Mouse (Mus musculus) midbrain, embryonic 10.5 days (tissue): ENCODE results near the gene Kat5. TPM values are rescaled to one million over a fixed set of nuclear protein-coding genes. Genes with fewer than 3 reads are reported as not detected.

Experiments
- DNase-seq: peaks from one replicate; pipeline ENCODE4 v3.0.0-alpha.2; 2017; ENCODE audit warnings: low spot score
- H3K27ac ChIP-seq: fragments of 300-500 bp; sonication (generic); replicated peaks from 2 replicates; pipeline ENCODE4 v1.5.1; 2016; ENCODE audit warnings: mild to moderate bottlenecking
- H3K27me3 ChIP-seq: fragments of 300-500 bp; sonication (generic); 2 replicates; pipeline ENCODE4 v1.6.1; 2016; ENCODE audit warnings: low read depth, mild to moderate bottlenecking; ENCODE audit not compliant: poor library complexity, severe bottlenecking
- H3K36me3 ChIP-seq: fragments of 300-500 bp; sonication (generic); 2 replicates; pipeline ENCODE4 v1.6.1; 2016; ENCODE audit warnings: mild to moderate bottlenecking, moderate library complexity
- H3K4me1 ChIP-seq: fragments of 300-500 bp; sonication (generic); 2 replicates; pipeline ENCODE4 v1.6.1; 2016
- H3K4me3 ChIP-seq: fragments of 300-500 bp; sonication (generic); 2 replicates; pipeline ENCODE4 v1.5.1; 2016; ENCODE audit warnings: mild to moderate bottlenecking, moderate library complexity
- H3K9me3 ChIP-seq: fragments of 300-500 bp; sonication (generic); replicated peaks from 2 replicates; pipeline ENCODE4 v1.6.1; 2016; ENCODE audit warnings: mild to moderate bottlenecking
- WGBS: fragments of 180-500 bp; shearing (Covaris S2); methylation state at CpG from one replicate; pipeline ENCODE4 v1.1.7; 2016; 5-methylcytosine and 5-hydroxymethylcytosine counted together
- polyA plus RNA-seq: library from polyadenylated mRNA; unstranded; fragments of >200 nt; fragmentation: Nextera tagmentation; extraction: Ambion mirVana; gene quantifications from 2 replicates; pipeline ENCODE4 v1.2.1, GENCODE M21; 2016

Gene Kat5
- polyA plus RNA-seq, 1 experiment from 2014 or later = 65.6 TPM

- WGBS = 94% methylated on average over 17 of the region's 17 CpGs
- Histone ChIP-seq H3K36me3 (peaks cover 70% of the 10 kb centered on the region), H3K4me3 (no peak overlapping the region), H3K9me3 (no peaks in the 10 kb centered on the region), H3K27ac (no peak overlapping the region), H3K27me3 (no peaks in the 10 kb centered on the region), H3K4me1 (peaks cover 27% of the 10 kb centered on the region)
- DNase-seq = no peak
These were observed 31.0 kb upstream of the Kat5 start for GRCm38 (mm10) chr19:5641021-5641420.

- no peak overlapping the region for H3K4me3 ChIP-seq
- peaks cover 63% of the 10 kb centered on the region for H3K36me3 ChIP-seq
- DNase-seq = no peak
- H3K4me1 ChIP-seq = peaks cover 27% of the 10 kb centered on the region
- H3K27ac ChIP-seq = no peak overlapping the region
- no peaks in the 10 kb centered on the region for H3K9me3 ChIP-seq
- no peaks in the 10 kb centered on the region for H3K27me3 ChIP-seq
- whole genome bisulfite sequencing = 87% methylated on average over 9 of the region's 9 CpGs
These were observed 30.3 kb upstream of the Kat5 start for GRCm38 (mm10) chr19:5640339-5640738.

GRCm38 (mm10) chr19:5638416-5639005 lies 28.5 kb upstream of the Kat5 start:
- peak overlapping the region; percentile 83 for H3K4me3 ChIP-seq
- no peak overlapping the region for H3K27ac ChIP-seq
- H3K36me3 ChIP-seq = peaks cover 46% of the 10 kb centered on the region
- H3K4me1 ChIP-seq = peaks cover 27% of the 10 kb centered on the region
- H3K9me3 ChIP-seq = no peaks in the 10 kb centered on the region
- 95% methylated on average over 18 of the region's 18 CpGs for WGBS
- no peaks in the 10 kb centered on the region for H3K27me3 ChIP-seq
- DNase-seq = no peak

GRCm38 (mm10) chr19:5637069-5638047 lies 27.3 kb upstream of the Kat5 start, which contains the start of gene Rela:
Gene Rela, plus strand, starts transcription at chr19:5637483.
- Histone ChIP-seq H3K4me3 (peak within 1 kb of the TSS; percentile 83), H3K9me3 (no peaks in the 10 kb centered on the region), H3K27ac (peak within 1 kb of the TSS; percentile 94), H3K27me3 (no peaks in the 10 kb centered on the region), H3K36me3 (peaks cover 35% of the 10 kb centered on the region), H3K4me1 (peaks cover 27% of the 10 kb centered on the region)
- peak; percentile 85 for DNase-seq
- under 1% methylated on average over 93 of the region's 109 CpGs for WGBS

GRCm38 (mm10) chr19:5636571-5637041 lies 26.6 kb upstream of the Kat5 start:
- no peak for DNase-seq
- H3K9me3 ChIP-seq = no peaks in the 10 kb centered on the region
- peak overlapping the region; percentile 83 for H3K4me3 ChIP-seq
- H3K36me3 ChIP-seq = peaks cover 28% of the 10 kb centered on the region
- peaks cover 27% of the 10 kb centered on the region for H3K4me1 ChIP-seq
- 47% methylated on average over 12 of the region's 12 CpGs for WGBS
- H3K27ac ChIP-seq = peak overlapping the region; percentile 94
- H3K27me3 ChIP-seq = no peaks in the 10 kb centered on the region

- no peaks in the 10 kb centered on the region for H3K9me3 ChIP-seq
- H3K27ac ChIP-seq = peak overlapping the region; percentile 94; the same call in 1 of the 2 replicates
- H3K4me1 ChIP-seq = peaks cover 27% of the 10 kb centered on the region
- H3K27me3 ChIP-seq = no peaks in the 10 kb centered on the region
- WGBS = 83% methylated on average over 7 of the region's 7 CpGs
- DNase-seq = no peak
- peak overlapping the region; percentile 83; the same call in 1 of the 2 replicates for H3K4me3 ChIP-seq
- H3K36me3 ChIP-seq = peaks cover 23% of the 10 kb centered on the region
These were observed 26.1 kb upstream of the Kat5 start for GRCm38 (mm10) chr19:5636036-5636570.

GRCm38 (mm10) chr19:5632120-5632519 lies 22.1 kb upstream of the Kat5 start:
- H3K27me3 ChIP-seq = no peaks in the 10 kb centered on the region
- no peak for DNase-seq
- H3K36me3 ChIP-seq = no peaks in the 10 kb centered on the region
- no peak overlapping the region for H3K4me3 ChIP-seq
- H3K4me1 ChIP-seq = peaks cover 11% of the 10 kb centered on the region
- H3K27ac ChIP-seq = no peak overlapping the region
- 79% methylated on average over 9 of the region's 9 CpGs for WGBS
- H3K9me3 ChIP-seq = no peaks in the 10 kb centered on the region

GRCm38 (mm10) chr19:5629907-5630306 lies 19.9 kb upstream of the Kat5 start:
- Histone ChIP-seq H3K36me3 (no peaks in the 10 kb centered on the region), H3K4me1 (no peaks in the 10 kb centered on the region), H3K27ac (no peak overlapping the region), H3K4me3 (no peak overlapping the region), H3K27me3 (no peaks in the 10 kb centered on the region), H3K9me3 (no peaks in the 10 kb centered on the region)
- no peak for DNase-seq

GRCm38 (mm10) chr19:5625311-5625710 lies 15.3 kb upstream of the Kat5 start:
- H3K27me3 ChIP-seq = no peaks in the 10 kb centered on the region
- no peak for DNase-seq
- H3K4me3 ChIP-seq = no peak overlapping the region
- no peak overlapping the region for H3K27ac ChIP-seq
- H3K36me3 ChIP-seq = no peaks in the 10 kb centered on the region
- 86% methylated on average over 8 of the region's 8 CpGs for WGBS
- no peaks in the 10 kb centered on the region for H3K4me1 ChIP-seq
- H3K9me3 ChIP-seq = no peaks in the 10 kb centered on the region

- H3K27ac ChIP-seq = no peak overlapping the region
- H3K4me1 ChIP-seq = no peaks in the 10 kb centered on the region
- H3K9me3 ChIP-seq = no peaks in the 10 kb centered on the region
- no peak for DNase-seq
- no peaks in the 10 kb centered on the region for H3K27me3 ChIP-seq
- H3K36me3 ChIP-seq = no peaks in the 10 kb centered on the region
- WGBS = 77% methylated on average over 5 of the region's 5 CpGs
- H3K4me3 ChIP-seq = no peak overlapping the region
These were observed 11.8 kb upstream of the Kat5 start for GRCm38 (mm10) chr19:5621884-5622283.

GRCm38 (mm10) chr19:5620007-5620406 lies 10.0 kb upstream of the Kat5 start:
- Histone ChIP-seq H3K27me3 (no peaks in the 10 kb centered on the region), H3K4me1 (no peaks in the 10 kb centered on the region), H3K36me3 (no peaks in the 10 kb centered on the region), H3K9me3 (no peaks in the 10 kb centered on the region), H3K4me3 (no peak overlapping the region), H3K27ac (no peak overlapping the region)
- no peak for DNase-seq
- 83% methylated on average over 4 of the region's 4 CpGs for WGBS

GRCm38 (mm10) chr19:5614953-5615352 lies 4.9 kb upstream of the Kat5 start:
- WGBS = 78% methylated on average over 2 of the region's 2 CpGs
- H3K4me3 ChIP-seq = no peak overlapping the region
- H3K27me3 ChIP-seq = 0 out of 2 replicates have a peak, but pooled peaks cover 6% of the 10 kb centered on the region
- peaks cover 9% of the 10 kb centered on the region for H3K4me1 ChIP-seq
- no peak overlapping the region for H3K27ac ChIP-seq
- no peak for DNase-seq
- H3K9me3 ChIP-seq = no peaks in the 10 kb centered on the region
- no peaks in the 10 kb centered on the region for H3K36me3 ChIP-seq
